Mouse (Mus musculus): ENCODE measurements around the gene Magi1.

GRCm38 (mm10) chr6:94121488-94121887, 162.2 kb downstream of the Magi1 start:
- TF ChIP-seq POLR2A (IDR thresholded peaks at IDR 0.05; ENCODE audit: insufficient read depth, low read depth, low read length) (no peak), CTCF (IDR thresholded peaks at IDR 0.05) (peak; percentile 51), EP300 (IDR thresholded peaks at IDR 0.05; ENCODE audit: insufficient read depth, low read depth, low read length) (no peak)
